Mouse (Mus musculus) macrophage (primary cell): ENCODE results near the gene Glis1. TPM values are rescaled to one million over a fixed set of nuclear protein-coding genes. Genes with fewer than 3 reads are reported as not detected.

Experiments used
- H3K27ac ChIP-seq: fragments of 350-480 bp; formaldehyde crosslinking; 2 replicates; pipeline ENCODE4 v1.9.0; 2021
- H3K36me3 ChIP-seq: fragments of 350-480 bp; formaldehyde crosslinking; 2 replicates; pipeline ENCODE4 v1.9.0; 2021; ENCODE audit errors: inconsistent target
- H3K4me3 ChIP-seq: fragments of 350-480 bp; formaldehyde crosslinking; 2 replicates; pipeline ENCODE4 v1.9.0; 2021; ENCODE audit errors: inconsistent target
- H3K79me2 ChIP-seq: fragments of 350-480 bp; formaldehyde crosslinking; 2 replicates; pipeline ENCODE4 v1.9.0; 2021; ENCODE audit errors: inconsistent target
- WGBS: methylation state at CpG from one replicate; pipeline ENCODE4 v1.1.7; 2026; ENCODE audit warnings: inconsistent platforms; ENCODE audit not compliant: missing documents; 5-methylcytosine and 5-hydroxymethylcytosine counted together
- polyA plus RNA-seq: library from polyadenylated mRNA; stranded (reverse); fragments of 250-400 nt; gene quantifications from 3 replicates; pipeline ENCODE4 v1.2.4, GENCODE M21; 2018; ENCODE audit warnings: inconsistent platforms

The Glis1 gene
- polyA plus RNA-seq, 1 experiment from 2014 or later = not detected

DNA sequence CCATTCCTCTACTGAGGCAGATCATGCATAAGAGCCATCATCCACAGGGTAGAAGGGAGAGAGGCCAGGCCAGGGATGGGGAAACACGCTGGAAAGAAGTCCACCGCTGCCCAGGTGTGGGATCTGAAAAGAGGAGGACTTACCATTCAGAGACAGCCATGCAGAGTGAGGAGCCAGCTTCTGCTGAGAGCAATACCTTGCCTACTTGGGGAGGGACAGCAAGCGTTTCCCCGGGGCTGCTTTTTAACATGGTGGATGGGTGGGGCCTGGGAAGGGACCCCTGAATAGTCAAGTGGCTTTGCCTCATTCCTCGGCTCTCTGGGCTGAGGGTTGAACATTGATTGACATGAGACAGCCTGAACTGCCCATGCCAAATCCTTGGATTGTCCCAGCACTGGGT is 85.7 kb downstream of the Glis1 start:
- no peaks in the 10 kb centered on the region for H3K36me3 ChIP-seq
- no peak overlapping the region for H3K27ac ChIP-seq
- H3K79me2 ChIP-seq = no peaks in the 10 kb centered on the region
- H3K4me3 ChIP-seq = no peak overlapping the region
- 87% methylated on average over 5 of the region's 5 CpGs for WGBS

DNA sequence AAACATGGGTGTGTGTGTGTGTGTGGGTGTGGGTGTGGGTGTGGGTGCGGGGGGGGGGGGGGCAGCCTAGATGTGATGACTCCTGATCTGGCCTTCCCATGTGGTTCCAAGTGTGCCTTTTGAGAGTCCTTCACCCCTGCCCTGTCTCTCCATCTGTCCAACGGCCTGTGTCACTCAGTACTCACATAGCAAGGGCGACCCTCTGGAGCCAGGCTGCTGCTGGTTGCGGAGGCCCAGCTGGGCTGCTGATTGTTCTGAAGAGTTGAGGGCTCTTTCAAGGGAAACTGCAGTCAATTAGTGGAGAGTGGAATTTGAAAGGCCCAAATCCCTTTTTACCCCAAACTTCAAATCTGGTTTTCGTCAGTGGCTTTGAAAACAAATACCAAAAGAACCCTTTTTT is 86.4 kb downstream of the Glis1 start:
- Histone ChIP-seq H3K27ac (no peak overlapping the region), H3K4me3 (no peak overlapping the region), H3K79me2 (no peaks in the 10 kb centered on the region), H3K36me3 (no peaks in the 10 kb centered on the region)
- 93% methylated on average over 4 of the region's 5 CpGs for WGBS

DNA sequence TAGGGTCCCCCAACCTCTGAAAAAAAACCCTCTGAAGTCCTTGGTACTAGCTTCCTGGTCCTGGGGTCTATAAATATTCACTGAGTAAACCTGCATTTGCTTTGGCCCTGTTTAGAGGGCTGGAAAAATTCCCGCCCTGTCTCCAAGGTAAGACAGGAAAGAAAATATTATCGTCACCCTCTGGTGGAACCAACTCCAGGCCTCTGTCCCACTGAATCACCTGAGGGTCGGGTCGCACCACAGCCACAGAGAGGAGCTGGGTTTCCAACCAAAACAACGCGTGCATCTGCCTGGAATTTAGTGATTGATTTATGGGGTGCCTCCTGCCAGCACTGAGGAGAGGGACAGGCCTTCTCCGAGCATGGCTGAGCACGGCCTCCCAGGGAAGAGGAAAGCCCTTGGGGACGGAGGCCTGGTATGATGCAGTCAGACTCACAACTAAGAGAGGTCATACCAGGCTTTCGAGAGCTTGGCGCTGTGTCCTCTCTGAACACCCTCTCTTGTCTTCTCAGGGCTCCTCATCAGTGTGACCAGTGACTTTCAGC is 89.3 kb downstream of the Glis1 start:
- 72% methylated on average over 11 of the region's 11 CpGs for WGBS
- Histone ChIP-seq H3K79me2 (no peaks in the 10 kb centered on the region), H3K27ac (no peak overlapping the region), H3K36me3 (no peaks in the 10 kb centered on the region), H3K4me3 (no peak overlapping the region)

DNA sequence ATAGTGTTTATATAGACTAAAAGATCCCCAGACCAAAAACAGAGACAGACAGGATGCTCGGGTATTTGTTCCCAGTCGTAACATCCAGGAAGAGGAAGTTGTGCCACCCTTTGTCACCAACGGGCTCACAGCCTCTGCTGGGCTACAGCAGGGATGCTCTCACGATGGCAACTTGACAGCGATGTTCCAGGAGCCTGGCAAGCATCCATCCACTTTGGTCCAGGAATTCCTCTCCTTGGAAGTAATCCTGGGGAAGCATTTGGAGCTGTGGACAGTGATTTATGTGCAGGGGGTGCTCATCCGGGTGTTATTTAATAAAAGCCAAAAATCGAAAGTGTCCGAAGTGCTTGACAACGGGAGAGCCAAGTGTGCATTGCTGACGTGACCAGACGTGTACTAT is 100.7 kb downstream of the Glis1 start:
- WGBS = 61% methylated on average over 11 of the region's 11 CpGs
- H3K4me3 ChIP-seq = no peak overlapping the region
- H3K36me3 ChIP-seq = no peaks in the 10 kb centered on the region
- no peak overlapping the region for H3K27ac ChIP-seq
- H3K79me2 ChIP-seq = no peaks in the 10 kb centered on the region

DNA sequence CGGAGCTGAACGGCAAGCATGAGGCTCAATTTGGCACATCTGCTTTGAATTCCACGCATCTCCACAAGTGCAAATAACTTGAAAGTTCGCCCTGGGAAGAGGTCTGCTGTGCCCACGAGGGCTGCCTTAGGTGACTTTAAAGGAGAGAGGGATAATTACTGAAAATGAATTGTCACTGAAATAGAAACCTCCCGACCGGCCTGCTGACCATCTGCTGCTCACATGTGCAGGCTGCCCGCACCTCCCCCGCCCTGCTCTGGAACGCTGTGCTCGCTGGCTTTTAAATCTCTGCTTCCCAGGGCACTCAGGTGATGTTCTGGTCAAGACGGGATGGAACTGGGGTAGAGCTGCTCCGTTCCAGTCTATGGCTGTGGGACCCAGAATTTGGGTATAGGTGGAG is 103.7 kb downstream of the Glis1 start:
- no peak overlapping the region for H3K4me3 ChIP-seq
- WGBS = 87% methylated on average over 13 of the region's 13 CpGs

DNA sequence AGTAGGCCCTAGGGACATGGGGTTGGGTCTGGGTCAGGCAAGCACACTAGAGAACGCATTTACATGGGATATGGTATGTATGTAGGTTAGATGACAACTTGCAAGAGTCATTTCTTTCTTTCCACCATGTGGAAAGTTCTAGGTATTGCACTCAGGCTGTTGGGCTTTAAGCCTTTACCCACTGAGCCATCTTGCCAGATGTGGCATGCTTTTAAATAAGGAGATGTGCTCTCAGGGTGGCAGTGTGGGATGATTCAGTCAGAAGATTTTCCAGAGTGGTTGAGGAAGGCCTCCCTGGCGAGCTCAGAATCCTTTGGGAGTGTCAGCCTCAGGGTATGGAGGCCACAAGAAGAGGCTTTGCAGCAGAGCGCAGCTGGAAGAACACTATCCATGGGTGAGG is 104.2 kb downstream of the Glis1 start:
- Histone ChIP-seq H3K36me3 (no peaks in the 10 kb centered on the region), H3K4me3 (no peak overlapping the region), H3K27ac (no peak overlapping the region), H3K79me2 (no peaks in the 10 kb centered on the region)
- 86% methylated on average over 3 of the region's 3 CpGs for WGBS

More for the DNA sequence above, 103.7 kb downstream of the Glis1 start:
- Histone ChIP-seq H3K27ac (no peak overlapping the region), H3K36me3 (no peaks in the 10 kb centered on the region), H3K79me2 (no peaks in the 10 kb centered on the region)

DNA sequence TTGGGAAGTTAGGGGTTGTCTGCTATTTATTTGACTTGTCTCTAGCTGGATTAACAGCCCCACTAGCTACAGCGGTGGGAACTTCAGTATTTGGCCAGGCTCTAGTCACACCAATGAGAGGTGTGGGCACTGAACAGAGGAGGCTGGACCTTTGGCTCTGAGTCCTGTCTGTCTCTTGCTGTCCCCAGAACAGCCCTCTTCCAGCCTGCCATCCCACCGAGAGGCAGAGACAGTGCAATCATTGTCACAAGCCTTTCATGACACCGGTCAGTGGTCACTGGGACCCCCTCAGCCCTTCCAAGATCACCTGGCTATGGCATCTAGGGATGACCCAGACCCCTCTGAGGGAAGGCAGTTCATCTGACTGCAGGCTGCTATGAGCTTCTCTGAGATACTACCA is 104.6 kb downstream of the Glis1 start:
- no peaks in the 10 kb centered on the region for H3K36me3 ChIP-seq
- no peak overlapping the region for H3K4me3 ChIP-seq
- 89% methylated on average over 3 of the region's 3 CpGs for WGBS
- H3K79me2 ChIP-seq = no peaks in the 10 kb centered on the region
- H3K27ac ChIP-seq = no peak overlapping the region

DNA sequence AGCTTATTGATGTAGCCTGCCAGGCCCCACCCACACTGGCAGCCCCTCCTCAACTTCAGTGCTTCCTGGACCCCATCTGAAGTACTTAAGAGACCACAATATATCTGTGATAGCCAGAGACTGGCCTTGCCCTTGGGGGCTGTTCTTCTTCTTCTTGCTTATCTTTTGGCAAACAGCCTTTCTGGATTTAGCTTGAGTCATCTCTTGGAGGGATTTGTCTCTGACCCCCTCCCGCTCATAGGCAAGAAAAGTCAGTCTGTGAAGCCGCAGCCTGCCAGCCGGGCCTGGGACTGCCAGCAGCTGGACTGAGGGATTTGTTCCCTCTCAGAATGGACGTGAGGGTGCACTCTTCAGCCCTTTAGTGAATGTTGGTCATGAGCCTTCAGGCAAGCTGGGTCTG is 107.4 kb downstream of the Glis1 start:
- Histone ChIP-seq H3K27ac (no peak overlapping the region), H3K36me3 (no peaks in the 10 kb centered on the region), H3K4me3 (no peak overlapping the region), H3K79me2 (no peaks in the 10 kb centered on the region)
- 90% methylated on average over 4 of the region's 4 CpGs for WGBS

DNA sequence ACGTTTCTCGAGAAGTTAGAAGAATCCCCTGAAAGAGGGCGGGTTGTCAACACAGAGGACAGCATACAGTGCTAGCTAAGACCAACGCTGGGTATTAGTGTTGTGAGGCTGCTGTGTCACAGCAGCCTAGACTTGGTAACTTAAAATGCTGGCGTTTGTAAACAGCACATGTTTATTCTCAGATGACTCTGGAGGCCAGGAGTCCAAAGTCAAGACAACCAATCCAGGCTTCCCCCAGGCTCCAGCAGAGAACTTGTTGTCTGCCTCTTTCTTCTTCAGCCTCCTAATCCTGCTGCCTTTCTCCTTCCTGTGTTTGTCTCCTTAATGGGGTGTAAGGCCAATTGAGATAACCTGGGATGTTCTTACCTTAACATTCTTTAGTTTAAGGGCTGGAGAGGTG is 110.5 kb downstream of the Glis1 start:
- no peaks in the 10 kb centered on the region for H3K79me2 ChIP-seq
- no peak overlapping the region for H3K4me3 ChIP-seq
- no peaks in the 10 kb centered on the region for H3K36me3 ChIP-seq
- no peak overlapping the region for H3K27ac ChIP-seq
- 75% methylated on average over 5 of the region's 5 CpGs for WGBS

DNA sequence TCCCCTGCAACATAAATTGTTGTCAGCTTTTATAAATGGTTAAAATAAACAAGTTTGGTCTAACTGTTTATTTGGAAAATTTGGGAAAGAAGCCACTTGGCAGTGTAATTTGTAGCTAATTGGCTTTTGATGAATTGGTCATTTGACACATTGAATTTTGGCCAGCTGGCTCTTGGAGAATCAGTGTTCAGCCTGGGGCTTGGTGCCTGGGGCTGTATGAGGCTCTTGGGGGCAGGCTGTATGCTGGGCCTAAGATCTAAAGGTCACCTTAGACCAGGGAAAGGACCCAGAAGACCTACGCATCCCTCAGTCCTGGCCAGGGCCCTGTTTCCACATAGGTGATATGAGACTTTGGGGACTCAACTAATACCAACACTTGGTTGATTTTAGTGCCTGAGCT is 111.3 kb downstream of the Glis1 start:
- no peak overlapping the region for H3K27ac ChIP-seq
- H3K79me2 ChIP-seq = no peaks in the 10 kb centered on the region
- 92% methylated on average over 1 of the region's 1 CpGs for WGBS

DNA sequence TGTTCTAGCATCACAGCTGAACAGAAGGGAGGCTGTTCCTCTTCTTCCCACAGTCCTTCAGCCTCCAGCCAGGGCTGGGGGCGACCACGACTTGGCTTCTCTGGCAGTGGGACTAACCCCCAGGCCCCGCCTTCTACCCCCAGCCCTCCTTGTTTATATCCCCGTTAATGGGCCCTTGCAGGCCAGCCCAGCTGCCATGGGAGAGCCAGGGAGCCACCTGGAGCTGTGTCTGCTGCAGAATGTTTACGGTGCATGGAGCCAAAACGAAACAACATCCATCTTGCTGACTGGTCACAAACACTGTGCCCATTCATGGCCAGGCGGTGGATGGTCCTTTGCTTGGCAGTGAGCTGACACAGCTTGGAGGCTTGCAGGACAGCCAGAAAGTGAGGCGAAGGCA is 112.1 kb downstream of the Glis1 start:
- 72% methylated on average over 8 of the region's 8 CpGs for WGBS
- Histone ChIP-seq H3K36me3 (no peaks in the 10 kb centered on the region), H3K4me3 (no peak overlapping the region), H3K27ac (no peak overlapping the region), H3K79me2 (no peaks in the 10 kb centered on the region)

More for the DNA sequence above, 111.3 kb downstream of the Glis1 start:
- no peaks in the 10 kb centered on the region for H3K36me3 ChIP-seq
- H3K4me3 ChIP-seq = no peak overlapping the region

DNA sequence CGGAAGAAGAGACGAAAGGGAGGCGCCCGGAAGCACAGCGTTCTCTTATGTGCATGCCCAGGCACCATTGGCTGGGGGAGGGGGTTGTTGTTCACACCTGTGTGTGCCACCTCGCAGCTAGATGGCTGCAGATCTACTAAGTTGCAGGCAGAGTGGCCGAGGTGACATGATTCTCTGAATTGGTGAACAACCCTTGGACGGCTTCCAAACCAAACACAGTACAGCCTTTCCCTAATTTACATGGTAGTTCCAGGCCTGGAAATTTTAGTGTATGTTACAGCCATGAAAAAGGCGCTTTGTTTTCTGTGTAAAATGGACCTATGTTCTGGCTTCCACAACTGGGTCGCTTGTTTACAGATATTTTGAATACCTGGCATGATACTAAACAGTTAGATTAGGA is 115.7 kb downstream of the Glis1 start:
- 87% methylated on average over 10 of the region's 10 CpGs for WGBS
- no peak overlapping the region for H3K4me3 ChIP-seq

DNA sequence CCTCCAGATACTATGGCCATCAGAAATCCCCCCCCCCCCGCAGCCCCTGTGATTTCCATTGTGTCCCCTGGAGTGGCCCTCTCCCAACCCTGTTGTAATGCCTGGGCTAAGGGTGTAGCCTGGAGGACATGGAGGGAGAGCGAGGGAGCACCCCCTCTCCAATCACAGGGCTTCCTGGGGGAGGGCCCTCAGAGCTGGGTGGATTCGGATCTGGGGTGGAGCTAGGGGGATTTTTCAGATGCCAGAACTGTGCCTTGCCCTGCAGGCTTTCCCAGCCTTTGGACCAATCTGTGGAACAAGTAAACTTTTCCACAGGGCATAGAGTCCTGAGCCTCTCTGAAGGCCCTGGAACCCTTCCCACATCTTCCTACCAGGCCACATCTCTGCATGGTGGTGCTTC is 116.2 kb downstream of the Glis1 start:
- Histone ChIP-seq H3K79me2 (no peaks in the 10 kb centered on the region), H3K27ac (no peak overlapping the region), H3K4me3 (no peak overlapping the region), H3K36me3 (no peaks in the 10 kb centered on the region)
- 100% methylated on average over 3 of the region's 3 CpGs for WGBS

More for the DNA sequence above, 115.7 kb downstream of the Glis1 start:
- no peak overlapping the region for H3K27ac ChIP-seq
- no peaks in the 10 kb centered on the region for H3K79me2 ChIP-seq
- no peaks in the 10 kb centered on the region for H3K36me3 ChIP-seq

DNA sequence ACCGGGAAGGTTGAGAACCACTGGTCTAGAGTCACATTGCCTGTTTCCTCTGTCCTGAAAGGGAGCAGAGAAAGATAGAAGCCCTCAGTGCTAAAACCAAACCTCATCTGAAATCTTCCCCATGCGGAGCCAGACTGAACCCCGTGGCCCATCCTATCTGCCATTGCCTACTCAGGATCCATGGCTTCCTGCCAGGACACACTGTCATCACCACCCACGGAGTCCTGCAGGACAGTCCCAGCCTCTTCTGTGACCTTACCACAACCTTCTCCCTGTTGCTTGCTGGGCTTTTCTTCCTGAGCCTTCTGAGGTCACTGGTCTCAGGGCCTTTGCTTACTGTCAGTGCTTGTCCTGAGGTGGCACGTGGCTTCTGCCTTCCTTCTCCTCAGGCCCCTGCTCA is 118.3 kb downstream of the Glis1 start:
- H3K79me2 ChIP-seq = no peaks in the 10 kb centered on the region
- no peak overlapping the region for H3K27ac ChIP-seq
- WGBS = 70% methylated on average over 5 of the region's 5 CpGs
- no peaks in the 10 kb centered on the region for H3K36me3 ChIP-seq
- H3K4me3 ChIP-seq = no peak overlapping the region

DNA sequence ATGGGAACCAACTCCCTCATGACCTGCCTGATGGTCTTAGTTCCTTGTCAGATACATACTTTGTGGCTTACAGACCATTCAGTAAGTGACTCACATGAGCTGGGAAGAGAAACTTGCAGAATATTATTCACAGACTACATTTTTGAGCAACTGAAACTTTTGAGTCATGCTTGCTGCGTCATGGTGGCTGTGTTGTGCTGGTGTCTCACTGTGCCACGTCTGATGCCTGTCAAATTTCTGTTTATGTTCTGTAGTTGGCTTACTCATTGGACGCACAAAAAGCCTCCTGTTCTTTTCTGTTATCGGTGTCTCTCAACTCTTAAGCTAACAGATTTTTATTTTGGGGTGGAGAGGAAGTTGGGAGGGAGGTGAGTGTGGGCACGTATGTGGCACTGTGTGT is 119.4 kb downstream of the Glis1 start:
- no peak overlapping the region for H3K27ac ChIP-seq
- H3K4me3 ChIP-seq = no peak overlapping the region
- no peaks in the 10 kb centered on the region for H3K79me2 ChIP-seq
- H3K36me3 ChIP-seq = no peaks in the 10 kb centered on the region
- 2% methylated on average over 5 of the region's 5 CpGs for WGBS

DNA sequence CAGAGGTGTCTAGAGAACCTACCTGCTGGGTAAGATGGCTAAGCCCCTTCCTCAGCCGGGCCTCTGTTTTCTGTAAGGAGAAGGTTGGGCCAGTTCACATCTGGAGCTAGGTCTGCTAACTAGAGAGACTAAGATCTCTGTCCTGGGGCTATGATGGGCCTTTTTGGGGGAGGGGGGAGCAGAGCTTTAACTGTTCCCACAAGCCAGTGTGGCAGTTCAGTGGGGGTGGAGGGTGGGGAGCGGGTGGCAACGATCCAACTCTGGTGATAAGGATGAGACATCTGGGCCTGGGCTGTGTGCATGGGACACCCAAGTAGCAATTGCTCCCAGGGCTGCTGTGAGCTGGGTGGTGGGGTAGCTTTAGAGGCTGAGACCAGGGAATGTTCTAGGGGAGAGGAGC is 124.4 kb downstream of the Glis1 start:
- Histone ChIP-seq H3K27ac (no peak overlapping the region), H3K4me3 (no peak overlapping the region), H3K79me2 (no peaks in the 10 kb centered on the region), H3K36me3 (no peaks in the 10 kb centered on the region)
- WGBS = 83% methylated on average over 3 of the region's 3 CpGs
